Mouse (Mus musculus) liver, adult 2 months (tissue): Measurements from ENCODE around the gene Slamf9. TPM values are rescaled to one million over a fixed set of nuclear protein-coding genes. Genes with fewer than 3 reads are reported as not detected.

ENCODE experiments used
- DNase-seq: peaks from one replicate; pipeline ENCODE4 v3.0.0-alpha.2; 2011; ENCODE audit warnings: low read depth, low spot score; ENCODE audit errors: extremely low read depth
- H3K27ac ChIP-seq: fragments of 200-500 bp; replicated peaks from 2 replicates; pipeline ENCODE4 v1.5.1; 2012; ENCODE audit warnings: low read depth, mild to moderate bottlenecking, control low read depth, inconsistent platforms, low read length; ENCODE audit not compliant: insufficient read depth
- H3K27me3 ChIP-seq: fragments of 200-500 bp; 2 replicates; pipeline ENCODE4 v1.6.1; 2012; ENCODE audit warnings: mild to moderate bottlenecking, moderate library complexity, low read length, inconsistent platforms; ENCODE audit not compliant: control insufficient read depth, insufficient read depth
- H3K36me3 ChIP-seq: fragments of 200-500 bp; 2 replicates; pipeline ENCODE4 v1.6.1; 2012; ENCODE audit warnings: low read length, inconsistent platforms; ENCODE audit not compliant: control insufficient read depth, insufficient read depth
- H3K4me1 ChIP-seq: fragments of 200-500 bp; 2 replicates; pipeline ENCODE4 v1.6.1; 2011; ENCODE audit warnings: low read length; ENCODE audit not compliant: control insufficient read depth, insufficient read depth
- H3K4me3 ChIP-seq: fragments of 200-500 bp; 2 replicates; pipeline ENCODE4 v1.5.1; 2011; ENCODE audit warnings: low read depth, mild to moderate bottlenecking, control low read depth, low read length, moderate library complexity; ENCODE audit not compliant: insufficient read depth
- H3K79me2 ChIP-seq: fragments of 200-500 bp; 2 replicates; pipeline ENCODE4 v1.6.1; 2012; ENCODE audit warnings: inconsistent platforms, mild to moderate bottlenecking, low read length, moderate library complexity; ENCODE audit not compliant: control insufficient read depth, insufficient read depth
- H3K9ac ChIP-seq: fragments of 200-500 bp; 2 replicates; pipeline ENCODE4 v1.6.1; 2012; ENCODE audit warnings: low read depth, mild to moderate bottlenecking, control low read depth, inconsistent platforms, low read length
- CTCF ChIP-seq: fragments of 200-500 bp; IDR thresholded peaks from 2 replicates; pipeline ENCODE4 v1.5.1; 2011; ENCODE audit warnings: low read depth, low read length, control low read depth
- POLR2A ChIP-seq: fragments of 200-500 bp; IDR thresholded peaks from 2 replicates; pipeline ENCODE4 v1.6.1; 2011; ENCODE audit warnings: low read length, control low read depth; ENCODE audit not compliant: insufficient read depth; ENCODE audit errors: extremely low read depth
- WGBS: fragments of 180-500 bp; shearing (Covaris S2); methylation state at CpG from one replicate; pipeline ENCODE4 v1.1.7; 2018; 5-methylcytosine and 5-hydroxymethylcytosine counted together
- polyA plus RNA-seq: library from polyadenylated mRNA; depleted of rRNA; stranded (reverse); fragments of >200 nt; gene quantifications from 2 replicates; pipeline ENCODE4 v1.2.3, GENCODE M21; 2012; rRNA removed
- total RNA-seq: library from RNA; depleted of rRNA; stranded (reverse); fragments of >200 nt; gene quantifications from 2 replicates; pipeline ENCODE4 v1.2.3, GENCODE M21; 2014; rRNA removed

Slamf9 gene
- total RNA-seq, result 0.87 and 0.92 TPM in 2 replicates
- 0.17 and 0.53 TPM in 2 replicates for polyA plus RNA-seq

DNA sequence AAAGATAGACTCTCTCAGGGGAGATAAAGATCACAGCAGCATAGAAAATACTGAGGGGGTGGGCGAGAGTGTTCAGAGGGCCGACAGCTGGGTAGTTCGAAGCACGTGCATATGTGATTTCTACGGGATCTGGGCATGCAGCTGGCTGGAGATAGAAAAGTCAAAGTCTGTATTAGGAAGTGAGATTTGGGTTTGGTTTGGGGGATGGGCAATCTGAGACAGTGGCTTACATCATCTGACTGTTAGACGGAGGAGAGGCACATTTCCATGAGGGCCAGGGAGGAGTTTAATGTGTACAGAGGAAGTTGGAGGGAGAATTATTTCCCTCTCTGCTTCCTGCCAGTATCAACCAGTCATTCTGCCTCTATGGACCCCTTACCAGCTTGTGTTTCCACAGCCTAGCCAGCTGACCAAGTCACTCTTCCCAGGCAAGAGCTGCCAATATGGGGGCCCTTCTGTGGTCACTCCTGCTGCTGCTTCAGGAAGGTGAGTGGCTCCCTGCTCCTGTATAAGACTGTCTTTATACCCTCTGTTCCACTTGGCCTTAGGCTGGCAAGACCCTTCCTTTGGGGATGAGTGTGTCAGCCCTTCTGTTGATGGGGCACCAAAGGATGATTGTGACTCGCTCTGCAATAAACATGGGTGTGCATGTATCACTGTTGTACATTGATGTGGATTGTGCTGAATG lies at the start of gene Slamf9:
TSS of gene Slamf9 (plus strand) at position 305 of the 688 bp plus-strand sequence.
- no peak within 1 kb of the TSS for H3K27ac ChIP-seq
- H3K27me3 ChIP-seq, result no peaks in the 10 kb centered on the region
- 22% methylated on average over 7 of the region's 7 CpGs for WGBS
- no peak within 1 kb of the TSS for H3K9ac ChIP-seq
- no peaks in the 10 kb centered on the region for H3K4me1 ChIP-seq
- no peaks in the 10 kb centered on the region for H3K79me2 ChIP-seq
- no peaks in the 10 kb centered on the region for H3K36me3 ChIP-seq
- H3K4me3 ChIP-seq, result no peak within 1 kb of the TSS
- no peak for TF ChIP-seq CTCF
- no peak for TF ChIP-seq POLR2A
- peak; percentile 51 for DNase-seq

DNA sequence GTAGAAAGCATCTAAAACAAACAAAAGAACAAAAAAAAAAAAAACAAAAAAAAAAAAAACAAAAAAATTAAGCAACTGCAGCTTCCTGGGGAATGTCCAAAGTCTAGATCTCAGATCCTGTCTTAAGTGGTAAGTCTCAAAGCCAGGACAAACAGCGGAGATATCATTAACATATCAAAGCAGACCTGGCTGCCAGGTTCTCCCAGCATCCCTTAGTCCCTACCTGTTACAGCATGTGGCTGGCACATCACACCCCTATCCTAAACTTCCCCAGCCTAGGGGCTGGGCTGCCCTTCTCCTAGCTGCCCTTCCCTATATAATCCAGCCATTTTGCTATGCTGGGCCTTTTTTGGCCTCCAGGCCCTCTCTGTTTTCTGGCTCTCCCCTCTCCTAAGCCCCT lies 48.7 kb upstream of the Slamf9 start:
- WGBS, result 96% methylated on average over 1 of the region's 1 CpGs
- H3K9ac ChIP-seq, result no peak overlapping the region
- DNase-seq, result no peak
- H3K36me3 ChIP-seq, result no peaks in the 10 kb centered on the region
- no peaks in the 10 kb centered on the region for H3K4me1 ChIP-seq
- no peaks in the 10 kb centered on the region for H3K79me2 ChIP-seq
- no peak for TF ChIP-seq POLR2A
- no peak for TF ChIP-seq CTCF
- H3K4me3 ChIP-seq, result no peak overlapping the region
- no peaks in the 10 kb centered on the region for H3K27me3 ChIP-seq
- no peak overlapping the region for H3K27ac ChIP-seq

DNA sequence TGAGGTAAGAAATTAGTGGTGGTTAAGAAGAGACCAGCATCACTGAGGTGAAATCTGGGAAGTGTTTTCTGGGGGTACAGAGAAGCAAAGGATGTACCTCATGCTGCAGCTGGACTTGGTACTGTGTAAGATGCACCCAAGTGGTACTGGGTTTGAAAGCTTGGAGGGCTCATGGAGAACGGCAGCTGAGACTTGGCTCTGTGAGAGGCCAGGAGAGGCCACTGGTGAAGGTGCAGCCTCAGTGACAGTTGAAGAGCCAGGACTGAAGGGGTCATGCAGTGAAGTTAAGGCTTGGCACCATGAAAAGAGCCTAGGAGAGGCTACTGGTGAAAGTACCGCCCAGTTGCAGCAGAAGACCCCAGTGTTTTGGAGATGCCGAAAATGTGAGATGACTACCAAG lies 47.3 kb upstream of the Slamf9 start:
- 92% methylated on average over 3 of the region's 3 CpGs for WGBS
- TF ChIP-seq CTCF (no peak), POLR2A (no peak)
- Histone ChIP-seq H3K27me3 (no peaks in the 10 kb centered on the region), H3K36me3 (no peaks in the 10 kb centered on the region), H3K4me1 (0 out of 2 replicates have a peak, but pooled peaks cover 2% of the 10 kb centered on the region), H3K9ac (no peak overlapping the region), H3K4me3 (no peak overlapping the region), H3K27ac (no peak overlapping the region), H3K79me2 (no peaks in the 10 kb centered on the region)
- DNase-seq, result no peak

DNA sequence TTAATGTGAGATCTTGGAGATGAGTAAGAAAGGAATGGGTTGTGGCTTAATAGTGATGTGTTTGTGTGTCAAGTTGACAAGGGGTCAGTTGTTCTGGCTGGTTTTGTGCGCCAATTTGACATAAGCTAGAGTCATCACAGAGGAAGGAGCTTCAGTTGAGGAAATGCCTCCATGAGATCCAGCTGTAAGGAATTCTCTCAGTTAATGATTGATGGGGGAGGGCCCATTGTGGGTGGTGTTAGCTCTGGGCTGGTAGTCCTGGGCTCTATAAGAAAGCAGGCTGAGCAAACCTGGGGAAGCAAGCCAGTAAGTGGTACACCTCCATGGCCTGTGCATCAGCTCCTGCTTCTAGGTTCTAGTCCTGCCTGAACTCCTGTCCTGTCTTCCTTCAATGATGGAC lies 46.5 kb upstream of the Slamf9 start:
- Histone ChIP-seq H3K79me2 (no peaks in the 10 kb centered on the region), H3K27ac (no peak overlapping the region), H3K9ac (no peak overlapping the region), H3K36me3 (no peaks in the 10 kb centered on the region), H3K4me3 (no peak overlapping the region), H3K4me1 (0 out of 2 replicates have a peak, but pooled peaks cover 2% of the 10 kb centered on the region), H3K27me3 (no peaks in the 10 kb centered on the region)
- 91% methylated on average over 1 of the region's 1 CpGs for WGBS
- DNase-seq, result no peak
- TF ChIP-seq POLR2A (no peak), CTCF (no peak)

DNA sequence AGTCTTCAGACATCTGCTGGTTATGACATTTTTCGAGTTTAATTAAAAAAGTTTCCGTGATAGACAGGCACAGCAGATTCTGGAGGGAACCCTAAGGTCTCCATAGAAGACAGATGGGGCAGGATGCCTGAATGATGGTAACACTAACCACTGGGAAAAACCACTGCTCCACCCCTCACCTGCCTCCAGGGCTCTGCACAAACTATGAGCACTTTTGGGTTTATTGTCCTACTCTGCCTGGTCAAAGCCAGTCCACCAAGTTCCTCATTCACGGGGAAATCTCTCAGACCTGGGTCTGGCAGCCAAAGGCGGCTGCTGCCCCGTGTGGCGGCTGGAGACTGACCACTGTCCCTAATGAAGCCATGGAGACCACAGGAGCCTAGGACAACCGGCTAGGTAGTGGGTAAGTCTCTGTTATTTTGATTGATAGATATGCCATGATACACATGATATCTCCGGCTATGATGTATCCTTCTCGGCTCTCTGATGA lies 44.4 kb upstream of the Slamf9 start:
- 76% methylated on average over 9 of the region's 9 CpGs for WGBS
- no peak for DNase-seq
- Histone ChIP-seq H3K79me2 (no peaks in the 10 kb centered on the region), H3K27me3 (no peaks in the 10 kb centered on the region), H3K4me1 (0 out of 2 replicates have a peak, but pooled peaks cover 2% of the 10 kb centered on the region), H3K9ac (no peak overlapping the region), H3K36me3 (no peaks in the 10 kb centered on the region), H3K27ac (no peak overlapping the region), H3K4me3 (no peak overlapping the region)
- TF ChIP-seq POLR2A (no peak), CTCF (no peak)
